Mouse (Mus musculus): ENCODE results near the gene Gm10251.
"Not testable (repeated sequence)": the region's sequence is repeated elsewhere in the genome, so short reads cannot be mapped to it uniquely, and the experiment has no call there.

Gm10251 gene

DNA sequence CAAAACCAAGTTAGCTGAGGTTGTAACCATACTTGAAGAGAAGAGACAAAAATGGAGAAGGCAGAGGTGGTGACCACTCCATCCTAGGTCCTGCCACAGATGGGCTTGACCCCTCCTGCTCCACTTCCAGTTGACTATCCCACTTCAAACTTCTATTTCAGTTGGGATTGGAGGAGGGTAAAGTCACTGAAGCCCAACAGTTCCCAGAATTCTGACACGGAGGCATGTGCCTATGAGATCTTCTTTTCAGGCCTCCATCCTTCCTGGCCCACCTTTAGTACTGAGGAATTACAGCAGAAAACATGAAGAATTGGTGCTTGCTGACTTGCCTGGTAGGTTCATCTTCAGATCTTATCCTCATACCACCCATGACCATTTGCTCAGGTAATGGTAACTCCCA, at the start of gene Gm10251:
TSS of gene Gm10251 (minus strand) at position 101 of the 400 bp plus-strand sequence.
- not testable (repeated sequence) for DNase-seq (ENCODE audit: low spot score)

DNA sequence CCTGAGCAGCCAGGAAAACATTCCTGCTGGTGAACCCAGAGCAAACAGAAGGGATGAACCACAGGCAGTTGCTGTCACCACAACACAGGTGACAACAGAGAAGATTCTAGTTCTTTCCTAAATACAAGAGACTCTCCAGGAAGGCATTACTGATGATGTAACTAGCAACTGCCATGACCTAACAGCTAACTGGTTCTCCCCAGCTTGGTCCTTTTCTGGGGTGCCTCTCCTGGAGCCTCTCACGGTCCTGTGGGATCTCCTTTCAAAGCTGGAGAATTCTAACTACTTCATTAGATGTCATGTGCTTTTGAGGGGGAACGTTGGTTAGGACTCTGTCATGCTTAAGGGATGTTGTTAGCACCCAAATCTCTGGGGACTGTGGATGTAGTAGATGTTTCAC, 36.2 kb upstream of the Gm10251 start, which contains the start of gene Gm8050:
TSS of gene Gm8050 (minus strand) at position 101 of the 400 bp plus-strand sequence.
- not testable (repeated sequence) for DNase-seq (ENCODE audit: low spot score)

DNA sequence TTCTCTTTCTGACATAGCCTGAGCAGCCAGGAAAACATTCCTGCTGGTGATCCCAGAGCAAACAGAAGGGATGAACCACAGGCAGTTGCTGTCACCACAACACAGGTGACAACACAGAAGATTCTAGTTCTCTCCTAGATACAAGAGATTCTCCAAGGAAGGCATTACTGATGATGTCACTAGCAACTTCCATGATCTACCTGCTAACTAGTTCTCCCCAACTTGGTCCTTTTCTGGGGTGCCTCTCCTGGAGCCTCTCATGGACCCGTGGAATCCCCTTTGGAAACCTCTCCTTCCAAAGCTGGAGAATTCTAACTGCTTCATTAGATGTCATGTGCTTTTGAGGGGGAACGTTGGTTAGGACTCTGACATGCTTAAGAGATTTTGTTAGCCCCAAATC, 61.7 kb downstream of the Gm10251 start, which contains the start of gene Gm3460:
TSS of gene Gm3460 (minus strand) at position 101 of the 400 bp plus-strand sequence.
- DNase-seq (ENCODE audit: low spot score), result not testable (repeated sequence)

DNA sequence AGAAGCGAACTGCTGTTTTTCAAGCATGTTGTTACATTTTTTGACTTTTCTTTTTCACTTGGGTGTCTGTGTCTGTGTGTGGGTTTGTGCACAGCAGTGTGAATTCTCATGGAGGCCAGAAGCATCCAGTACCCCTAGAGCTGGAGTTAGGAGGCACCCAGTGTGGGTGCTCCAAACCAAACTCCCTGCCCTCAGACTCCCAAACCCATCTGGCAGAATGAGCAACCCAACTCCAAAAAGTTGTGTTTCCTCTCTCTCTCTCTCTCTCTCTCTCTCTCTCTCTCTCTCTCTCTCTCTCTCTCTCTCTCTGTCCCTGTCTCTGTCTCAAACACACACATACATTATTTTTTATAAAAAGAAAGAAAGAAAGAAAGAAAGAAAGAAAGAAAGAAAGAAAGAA, 77.5 kb downstream of the Gm10251 start:
- peak; percentile 1 for DNase-seq (ENCODE audit: low spot score)

DNA sequence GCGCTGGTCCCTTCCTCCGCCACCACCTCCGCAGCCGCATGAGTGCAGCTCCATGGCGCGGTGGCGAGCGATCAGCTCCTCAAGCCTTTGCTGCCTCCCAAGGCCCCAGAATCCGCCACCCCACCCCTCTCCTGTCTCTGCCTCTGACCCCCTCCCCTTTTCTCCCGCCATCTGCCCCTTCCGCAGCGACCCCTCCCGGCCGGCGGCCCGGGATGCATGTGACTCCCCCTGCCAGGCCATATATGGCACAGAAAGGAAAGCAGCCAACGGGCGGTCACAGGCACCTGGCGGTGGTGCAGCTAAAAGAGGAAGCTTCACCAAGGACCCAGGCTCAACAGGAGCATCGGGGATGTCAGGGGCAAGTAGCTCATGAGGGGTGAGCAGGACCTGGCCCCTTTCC, 79.0 kb downstream of the Gm10251 start:
- DNase-seq (ENCODE audit: low spot score), result peak; percentile 2

DNA sequence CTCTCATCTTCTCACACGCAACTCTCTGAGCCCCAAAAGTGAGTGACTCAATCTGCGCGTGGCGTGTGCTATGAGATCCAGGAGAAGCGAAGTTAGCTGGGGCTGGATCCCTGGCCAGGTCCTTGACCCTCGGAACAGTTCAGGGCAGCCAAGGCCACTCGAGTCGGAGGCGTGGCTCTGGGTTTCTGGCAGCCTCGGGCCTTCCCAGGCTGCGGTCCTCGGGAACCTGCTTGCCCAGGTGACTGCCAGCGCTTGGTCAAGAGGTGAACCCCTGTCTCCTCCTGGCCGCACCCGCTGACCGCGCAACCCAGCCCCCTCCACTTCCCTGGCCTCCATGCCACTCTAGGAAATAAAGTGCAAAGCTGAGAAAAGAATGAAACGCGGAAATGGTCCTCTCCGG, 79.4 kb downstream of the Gm10251 start:
- peak; percentile 1 for DNase-seq (ENCODE audit: low spot score)

DNA sequence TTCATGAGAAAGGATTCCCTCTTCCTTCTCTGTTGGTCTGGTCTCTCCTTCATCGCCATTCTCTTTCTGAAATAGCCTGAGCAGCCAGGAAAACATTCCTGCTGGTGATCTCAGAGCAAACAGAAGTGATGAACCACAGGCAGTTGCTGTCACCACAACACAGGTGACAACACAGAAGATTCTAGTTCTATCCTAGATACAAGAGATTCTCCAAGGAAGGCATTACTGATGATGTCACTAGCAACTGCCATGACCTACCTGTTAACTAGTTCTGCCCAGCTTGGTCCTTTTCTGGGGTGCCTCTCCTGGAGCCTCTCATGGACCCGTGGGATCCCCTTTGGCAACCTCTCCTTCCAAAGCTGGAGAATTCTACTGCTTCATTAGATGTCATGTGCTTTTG, 93.5 kb downstream of the Gm10251 start, which contains the start of gene Gm3629:
TSS of gene Gm3629 (minus strand) at position 101 of the 400 bp plus-strand sequence.
- DNase-seq (ENCODE audit: low spot score), result not testable (repeated sequence)

Data from ovary, postnatal 36 days (tissue).